Mouse (Mus musculus): ENCODE results near the gene Ginm1. TPM values are rescaled to one million over a fixed set of nuclear protein-coding genes. Genes with fewer than 3 reads are reported as not detected.
A peak's percentile ranks its signal among the peaks of the same experiment; 100 is the strongest.

Gene Ginm1
- total RNA-seq, 1 experiment from 2014 or later: 56.9 TPM

DNA sequence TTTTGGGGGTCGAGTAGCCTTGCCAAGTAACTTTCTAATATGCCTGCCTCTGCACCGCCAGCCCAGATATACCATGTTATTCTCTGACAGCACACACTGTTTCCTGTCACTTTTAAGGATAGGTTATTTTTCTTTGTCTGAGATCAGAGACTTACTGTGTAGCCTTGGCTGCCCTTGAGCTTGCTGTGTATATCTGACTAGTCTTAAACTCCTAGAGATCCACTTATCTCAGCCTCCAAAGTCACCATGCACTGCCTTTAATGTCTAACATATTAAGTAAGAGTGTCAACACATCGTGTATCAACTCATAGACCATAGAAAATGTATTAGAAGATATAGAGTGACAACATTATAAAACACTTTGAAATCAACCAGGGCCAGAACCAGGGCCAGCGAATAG is 27.0 kb upstream of the Ginm1 start:
- ATAC-seq (replicated peaks in 1 of 2; ENCODE audit: insufficient read depth in 1 of 2, low FRiP score in 2 of 2, low TSS enrichment in 1 of 2, low read depth in 1 of 2, poor library complexity in 2 of 2, severe bottlenecking in 2 of 2): no peak

DNA sequence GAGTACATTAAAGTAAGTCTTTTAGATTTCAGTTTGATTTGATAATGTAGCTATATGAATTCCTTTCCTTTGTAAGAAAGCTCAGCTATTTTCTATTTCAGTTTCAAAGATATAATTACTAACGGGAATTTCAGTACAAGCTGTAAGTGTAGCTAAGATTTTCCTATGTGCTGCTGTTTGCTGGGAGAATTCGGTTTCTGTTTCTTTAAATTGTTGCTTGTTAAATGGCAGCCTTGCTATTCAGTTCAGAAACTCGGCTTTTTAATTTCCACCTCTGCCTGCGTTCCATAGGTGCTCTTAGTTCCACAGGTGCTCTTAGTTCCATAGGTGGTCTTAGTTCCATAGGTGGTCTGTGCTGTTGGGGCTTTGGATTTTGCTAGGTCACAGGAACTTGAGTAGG is 26.5 kb upstream of the Ginm1 start:
- ATAC-seq (replicated peaks in 1 of 2; ENCODE audit: insufficient read depth in 1 of 2, low FRiP score in 2 of 2, low TSS enrichment in 1 of 2, low read depth in 1 of 2, poor library complexity in 2 of 2, severe bottlenecking in 2 of 2): no peak

DNA sequence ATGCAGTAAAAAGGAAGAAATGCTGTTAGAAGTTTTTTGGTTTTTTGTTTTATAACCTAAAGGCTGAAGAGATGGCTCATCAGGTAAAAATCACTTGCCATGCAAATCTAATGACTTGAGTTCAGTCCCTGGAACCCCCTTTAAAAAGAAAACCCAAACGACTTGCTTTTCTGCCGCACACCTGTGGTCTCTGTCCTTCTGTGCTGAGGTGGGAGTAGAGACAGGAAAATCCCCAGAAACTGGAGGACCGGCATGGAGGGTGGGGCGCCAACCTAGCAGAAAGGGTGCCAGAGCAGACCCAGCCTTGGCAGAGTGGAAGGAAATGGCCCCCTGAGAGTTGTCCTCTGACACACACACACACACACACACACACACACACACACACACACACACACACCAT is 26.1 kb upstream of the Ginm1 start:
- no peak for ATAC-seq (replicated peaks in 1 of 2; ENCODE audit: insufficient read depth in 1 of 2, low FRiP score in 2 of 2, low TSS enrichment in 1 of 2, low read depth in 1 of 2, poor library complexity in 2 of 2, severe bottlenecking in 2 of 2)

DNA sequence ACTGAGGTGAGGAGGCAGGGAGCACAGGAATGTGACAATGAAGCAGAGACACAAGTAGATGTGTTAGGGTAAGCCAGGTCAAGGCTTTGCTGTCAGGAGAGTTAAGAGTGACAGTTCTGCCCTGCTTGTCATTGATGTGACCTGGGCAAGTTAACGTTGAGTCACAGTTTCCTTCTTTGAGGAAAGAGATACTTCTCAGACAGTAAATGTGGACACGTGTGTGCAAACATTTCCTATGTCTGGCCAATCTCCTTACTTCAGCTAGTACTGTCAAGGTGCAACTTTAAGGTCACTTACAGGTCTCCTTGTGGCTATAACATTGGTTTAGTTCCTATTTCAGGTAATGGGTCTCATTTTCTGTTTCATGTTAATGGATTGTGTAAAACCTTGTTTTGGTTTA is 23.9 kb upstream of the Ginm1 start:
- no peak for ATAC-seq (replicated peaks in 1 of 2; ENCODE audit: insufficient read depth in 1 of 2, low FRiP score in 2 of 2, low TSS enrichment in 1 of 2, low read depth in 1 of 2, poor library complexity in 2 of 2, severe bottlenecking in 2 of 2)

DNA sequence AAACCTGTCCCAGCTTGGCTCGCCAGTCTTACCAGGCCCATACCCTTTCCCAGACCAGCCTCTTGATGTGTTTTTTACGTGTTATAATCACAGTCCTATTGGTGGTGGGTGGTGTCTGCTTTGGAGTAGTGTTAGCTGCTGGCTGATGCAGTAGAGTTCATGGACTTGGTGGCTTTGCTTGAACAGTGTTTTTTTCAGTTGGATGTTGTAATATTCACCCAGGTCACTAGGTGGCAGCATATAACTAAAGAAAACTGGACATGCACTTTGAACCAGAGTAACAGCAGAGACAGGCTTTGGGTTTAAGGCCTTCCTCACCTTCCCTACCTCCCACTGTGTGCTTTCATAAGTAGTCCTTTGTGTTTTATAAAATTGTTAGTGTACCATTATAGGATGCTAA is 17.3 kb upstream of the Ginm1 start:
- ATAC-seq (replicated peaks in 1 of 2; ENCODE audit: insufficient read depth in 1 of 2, low FRiP score in 2 of 2, low TSS enrichment in 1 of 2, low read depth in 1 of 2, poor library complexity in 2 of 2, severe bottlenecking in 2 of 2): peak; percentile 53 to 85

DNA sequence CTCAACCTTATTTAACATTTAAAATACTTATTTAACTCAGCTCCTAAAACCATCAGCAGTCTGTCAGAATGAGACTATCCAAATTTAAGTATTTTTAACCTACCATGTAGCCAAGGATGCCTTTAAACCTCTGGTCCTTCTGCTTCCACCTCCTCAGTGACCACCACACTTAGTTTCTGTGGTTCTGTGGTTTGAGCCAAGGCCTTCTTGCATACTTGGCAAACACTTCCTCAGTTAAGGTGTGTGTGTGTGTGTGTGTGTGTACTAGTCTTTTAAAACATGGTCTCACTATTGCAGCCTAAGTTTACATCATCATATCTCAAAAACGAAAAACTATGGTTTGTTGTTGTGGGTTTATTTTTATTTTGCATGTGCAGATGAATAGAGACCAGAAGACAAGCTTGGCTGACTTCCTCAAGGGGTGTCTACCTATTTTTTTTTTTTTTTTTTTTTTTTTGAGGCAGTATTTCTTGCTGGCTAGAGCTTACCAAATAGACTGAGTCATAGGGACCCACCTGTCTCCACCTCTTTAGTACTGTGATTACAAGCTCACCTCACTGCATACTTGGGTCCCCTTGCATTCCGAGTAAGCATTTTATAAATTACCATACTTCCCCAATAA is 10.0 kb upstream of the Ginm1 start:
- ATAC-seq (replicated peaks in 1 of 2; ENCODE audit: insufficient read depth in 1 of 2, low FRiP score in 2 of 2, low TSS enrichment in 1 of 2, low read depth in 1 of 2, poor library complexity in 2 of 2, severe bottlenecking in 2 of 2): peak; percentile 21 to 22; a peak in 1 of 4 replicates

DNA sequence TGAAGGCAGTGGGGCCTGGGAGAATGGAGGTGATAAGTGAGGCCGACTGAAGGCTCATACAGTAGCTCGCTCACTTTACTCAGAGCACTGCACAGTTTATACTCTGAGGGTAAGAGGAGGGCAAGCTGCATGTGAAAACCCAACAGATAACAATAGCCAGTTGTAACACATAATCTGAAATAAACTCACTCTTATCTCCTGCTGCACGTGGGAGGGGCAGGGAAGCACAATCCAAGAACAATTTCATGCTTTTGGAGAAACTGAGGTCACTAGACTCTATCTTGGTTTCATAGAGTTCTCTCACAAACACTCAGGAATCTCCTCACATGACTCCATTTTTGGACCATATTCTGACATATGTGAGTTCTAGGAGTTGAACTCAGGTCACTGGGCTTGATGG is 8.6 kb upstream of the Ginm1 start:
- no peak for ATAC-seq (replicated peaks in 1 of 2; ENCODE audit: insufficient read depth in 1 of 2, low FRiP score in 2 of 2, low TSS enrichment in 1 of 2, low read depth in 1 of 2, poor library complexity in 2 of 2, severe bottlenecking in 2 of 2)

DNA sequence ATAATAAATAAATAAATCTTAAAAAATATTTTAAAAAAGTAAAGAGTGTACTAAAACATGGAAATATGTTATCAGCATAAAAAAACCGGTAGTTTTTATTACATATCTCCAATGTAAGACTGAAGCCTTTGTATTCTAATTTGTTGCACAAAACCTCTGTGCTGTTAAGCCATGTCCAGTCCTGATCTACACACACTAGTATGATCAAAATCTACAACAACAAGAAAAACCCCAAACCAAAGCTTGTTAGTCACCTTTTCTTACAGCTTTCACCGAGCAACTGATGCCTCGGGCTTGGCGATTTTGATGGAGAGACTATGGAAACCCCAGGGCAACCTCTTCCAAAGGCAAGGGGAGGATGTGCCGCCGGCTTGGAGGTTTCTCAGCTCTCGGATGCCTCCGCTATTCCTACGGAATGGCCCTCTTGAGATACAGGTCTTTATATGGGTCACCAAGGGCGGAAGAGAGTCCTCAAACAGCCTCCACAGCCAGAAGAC is 322 bp downstream of the Ginm1 start:
- ATAC-seq (replicated peaks in 1 of 2; ENCODE audit: insufficient read depth in 1 of 2, low FRiP score in 2 of 2, low TSS enrichment in 1 of 2, low read depth in 1 of 2, poor library complexity in 2 of 2, severe bottlenecking in 2 of 2): peak; percentile 25 to 61; a peak in 2 of 4 replicates

DNA sequence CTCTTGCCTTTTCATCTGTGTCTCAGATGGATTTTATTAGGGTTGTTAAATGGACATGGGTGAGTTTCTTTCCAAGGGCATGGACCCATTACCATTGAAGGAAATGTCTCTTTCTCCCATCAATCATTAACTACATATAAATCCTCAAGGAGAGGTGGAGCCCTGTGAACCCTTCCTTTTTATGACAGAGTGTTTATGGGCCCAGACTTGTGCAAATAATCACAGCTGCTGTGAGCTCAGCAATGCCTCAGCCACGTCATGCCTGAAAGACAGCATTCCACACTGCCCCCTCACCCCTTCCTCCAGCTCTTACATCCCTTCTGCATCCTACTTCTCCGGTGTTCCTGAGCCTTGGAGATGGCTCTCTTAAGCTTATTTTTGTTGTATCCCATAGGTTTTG is 5.3 kb downstream of the Ginm1 start:
- ATAC-seq (replicated peaks in 1 of 2; ENCODE audit: insufficient read depth in 1 of 2, low FRiP score in 2 of 2, low TSS enrichment in 1 of 2, low read depth in 1 of 2, poor library complexity in 2 of 2, severe bottlenecking in 2 of 2): no peak

DNA sequence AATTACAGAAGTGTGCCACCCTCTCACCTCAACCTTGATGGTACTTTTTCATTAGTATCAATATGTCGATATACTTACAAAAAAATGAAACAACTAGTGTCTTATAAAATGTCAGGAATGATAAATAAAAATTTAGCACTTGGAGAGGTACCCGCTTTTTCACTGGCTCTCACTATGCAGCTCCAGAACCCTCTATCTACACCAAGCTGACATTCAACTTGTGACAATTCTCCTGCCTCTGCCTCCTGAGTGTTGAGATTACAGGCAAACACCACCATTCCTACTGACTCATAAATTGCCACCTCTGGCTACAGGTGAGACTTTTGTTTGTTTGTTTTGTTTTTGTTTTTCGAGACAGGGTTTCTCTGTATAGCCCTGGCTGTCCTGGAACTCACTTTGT is 11.4 kb downstream of the Ginm1 start:
- ATAC-seq (replicated peaks in 1 of 2; ENCODE audit: insufficient read depth in 1 of 2, low FRiP score in 2 of 2, low TSS enrichment in 1 of 2, low read depth in 1 of 2, poor library complexity in 2 of 2, severe bottlenecking in 2 of 2): no peak

DNA sequence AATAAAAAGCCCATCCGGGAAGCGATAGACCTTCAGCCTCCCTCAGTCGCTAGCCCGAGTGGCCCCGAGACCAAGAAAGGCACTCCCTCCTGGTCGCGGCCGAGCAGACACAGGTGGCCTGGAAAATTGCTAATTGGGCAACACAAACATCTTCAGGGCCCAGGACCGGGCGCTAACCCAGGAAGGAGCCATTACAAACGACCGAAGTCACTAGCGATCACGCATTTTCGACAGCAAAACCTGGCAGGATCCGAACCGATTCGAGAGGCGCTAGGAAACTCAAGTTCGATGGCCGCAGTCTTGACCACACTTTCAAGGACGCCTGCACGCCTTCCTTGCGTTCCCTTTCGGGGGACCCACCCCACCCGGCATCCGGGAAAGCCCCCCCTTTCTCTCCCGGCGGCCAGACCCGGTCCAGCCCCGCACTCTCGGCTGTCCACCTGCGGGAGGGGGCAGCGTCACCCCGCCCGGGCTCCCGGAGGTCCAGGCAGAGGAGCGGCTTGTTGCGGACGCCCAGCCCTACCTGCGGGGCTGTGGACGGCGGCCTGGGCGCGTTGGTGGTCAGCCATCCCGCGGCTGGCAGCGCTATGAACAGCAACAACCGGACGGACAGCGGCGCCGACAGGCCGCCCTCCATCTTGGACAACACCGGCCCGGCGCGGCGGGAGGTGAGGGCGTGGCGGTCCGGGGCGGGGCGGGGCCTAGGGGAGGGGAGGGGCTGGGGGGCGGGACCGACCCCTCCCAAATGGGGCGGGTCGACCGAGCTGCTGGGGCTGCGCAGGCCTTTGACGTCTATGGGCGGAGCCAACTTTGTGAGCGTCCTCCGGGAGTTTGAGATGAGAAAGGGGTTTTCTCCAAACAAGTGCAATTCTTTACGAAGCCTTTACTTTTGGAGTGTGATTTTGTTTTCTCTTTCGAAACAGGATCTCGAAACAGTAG is 12.1 kb downstream of the Ginm1 start:
- peak; percentile 90 to 97 for ATAC-seq (replicated peaks in 1 of 2; ENCODE audit: insufficient read depth in 1 of 2, low FRiP score in 2 of 2, low TSS enrichment in 1 of 2, low read depth in 1 of 2, poor library complexity in 2 of 2, severe bottlenecking in 2 of 2)

DNA sequence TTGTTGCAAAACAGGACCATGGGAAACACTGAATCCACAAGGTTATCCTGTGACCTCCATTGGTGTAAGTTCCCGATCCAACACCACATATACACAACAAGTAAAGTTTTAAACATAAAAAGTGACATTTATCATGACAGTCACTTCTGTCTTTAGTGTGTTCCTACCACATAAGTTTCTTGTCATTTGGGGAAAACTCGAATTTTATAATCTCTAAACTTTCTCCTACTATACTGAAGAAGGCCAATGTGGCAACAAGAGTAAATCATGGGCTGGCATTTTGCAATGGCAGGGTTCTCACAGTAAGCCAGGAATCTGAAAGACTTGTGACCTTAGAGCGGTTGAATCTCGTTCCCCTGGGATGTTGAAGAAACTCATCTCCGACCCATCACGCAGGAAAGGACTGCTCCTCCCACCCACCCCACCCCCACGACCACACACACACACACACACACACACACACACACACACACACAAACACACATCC is 12.8 kb downstream of the Ginm1 start:
- ATAC-seq (replicated peaks in 1 of 2; ENCODE audit: insufficient read depth in 1 of 2, low FRiP score in 2 of 2, low TSS enrichment in 1 of 2, low read depth in 1 of 2, poor library complexity in 2 of 2, severe bottlenecking in 2 of 2): no peak

DNA sequence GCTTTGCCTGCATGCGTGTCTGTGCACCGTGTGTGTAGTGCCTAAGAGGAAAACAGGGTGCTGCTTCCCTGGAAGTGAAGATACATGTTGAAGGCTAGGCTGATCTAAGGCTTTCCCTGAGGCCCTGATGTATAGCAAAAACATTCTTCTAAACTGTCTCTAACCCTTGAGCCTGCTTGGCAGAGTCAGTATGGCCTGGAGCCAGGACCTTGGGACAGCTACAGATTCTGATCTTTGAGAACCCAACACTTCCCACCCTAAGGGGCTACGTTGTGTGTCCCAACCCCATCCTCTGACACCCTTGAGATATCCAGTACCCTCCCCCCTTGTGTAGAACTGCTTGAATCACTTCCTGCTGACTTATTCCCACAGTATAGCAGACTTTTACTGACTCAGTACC is 14.3 kb downstream of the Ginm1 start:
- ATAC-seq (replicated peaks in 1 of 2; ENCODE audit: insufficient read depth in 1 of 2, low FRiP score in 2 of 2, low TSS enrichment in 1 of 2, low read depth in 1 of 2, poor library complexity in 2 of 2, severe bottlenecking in 2 of 2): no peak

DNA sequence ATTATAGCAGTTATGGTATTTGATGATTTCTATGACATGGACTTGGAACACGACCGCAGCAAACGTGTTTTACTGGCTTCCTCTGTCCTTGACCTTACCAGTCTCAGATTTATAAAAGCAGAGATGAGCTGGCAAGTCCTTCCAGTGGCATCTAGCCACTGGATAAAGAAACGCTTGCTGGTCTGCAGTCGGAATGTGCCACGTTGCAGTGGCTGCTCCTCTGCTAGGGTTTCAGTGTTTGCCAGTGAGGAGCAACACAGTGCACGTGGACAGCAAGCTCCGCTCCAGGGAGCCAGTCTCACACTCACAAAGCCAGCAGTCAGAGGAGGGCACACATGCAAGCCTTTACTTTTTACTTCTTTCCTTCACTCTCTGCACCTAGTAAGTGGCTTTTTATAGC is 17.2 kb downstream of the Ginm1 start:
- ATAC-seq (replicated peaks in 1 of 2; ENCODE audit: insufficient read depth in 1 of 2, low FRiP score in 2 of 2, low TSS enrichment in 1 of 2, low read depth in 1 of 2, poor library complexity in 2 of 2, severe bottlenecking in 2 of 2): no peak

DNA sequence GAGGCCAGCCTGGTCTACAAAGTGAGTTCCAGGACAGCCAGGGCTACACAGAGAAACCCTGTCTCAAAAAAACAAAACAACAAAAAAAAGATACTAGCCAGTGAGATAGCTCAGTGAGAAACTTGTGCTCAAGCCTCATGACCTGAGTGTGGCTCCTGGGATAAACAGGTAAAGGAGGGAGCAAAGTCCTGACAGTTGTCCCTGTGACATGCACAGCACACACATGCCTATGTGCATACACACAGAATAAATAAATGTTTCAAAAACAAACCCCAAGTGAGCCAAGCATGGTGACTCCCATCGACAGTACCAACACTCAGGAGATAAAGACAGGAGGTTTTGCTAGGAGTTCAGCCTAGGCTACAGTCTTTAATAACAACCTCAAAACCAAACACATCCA is 19.9 kb downstream of the Ginm1 start:
- ATAC-seq (replicated peaks in 1 of 2; ENCODE audit: insufficient read depth in 1 of 2, low FRiP score in 2 of 2, low TSS enrichment in 1 of 2, low read depth in 1 of 2, poor library complexity in 2 of 2, severe bottlenecking in 2 of 2): no peak

DNA sequence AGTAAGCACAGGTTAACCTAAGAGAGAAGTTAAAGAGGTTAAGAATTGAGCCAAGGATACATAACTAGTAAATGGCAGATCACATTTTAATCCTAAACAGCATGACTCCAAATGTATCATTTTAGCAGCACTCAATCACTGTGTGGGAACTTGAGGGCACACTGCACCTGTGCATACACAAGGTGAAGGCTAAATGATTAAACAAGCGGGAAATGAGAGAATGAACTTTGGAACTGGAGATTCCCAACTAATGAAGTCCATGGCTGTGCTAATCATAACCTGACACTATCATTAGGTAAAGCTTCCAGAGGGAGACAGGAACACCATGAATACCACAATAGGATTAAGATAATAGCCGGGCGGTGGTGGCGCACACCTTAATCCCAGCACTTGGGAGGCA is 20.3 kb downstream of the Ginm1 start:
- no peak for ATAC-seq (replicated peaks in 1 of 2; ENCODE audit: insufficient read depth in 1 of 2, low FRiP score in 2 of 2, low TSS enrichment in 1 of 2, low read depth in 1 of 2, poor library complexity in 2 of 2, severe bottlenecking in 2 of 2)

DNA sequence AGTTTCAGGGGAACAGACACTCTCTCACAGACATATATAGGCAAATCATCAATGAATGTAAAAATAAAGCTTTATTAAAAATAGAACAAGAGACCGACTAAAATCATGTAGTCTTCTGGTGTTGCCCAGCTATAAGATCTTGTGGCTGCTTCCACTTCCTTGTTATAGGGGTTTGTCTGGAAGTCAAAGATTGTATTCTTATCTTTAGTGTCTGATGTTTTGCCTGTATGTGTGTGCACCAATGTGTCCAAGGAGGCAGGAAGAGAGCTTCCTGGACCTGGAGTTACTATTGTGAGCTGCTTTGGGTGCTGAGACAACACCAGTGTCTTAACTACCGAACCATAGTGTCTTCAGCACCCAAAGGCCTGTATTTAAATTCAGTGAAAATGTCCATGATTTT is 35.1 kb downstream of the Ginm1 start:
- ATAC-seq (replicated peaks in 1 of 2; ENCODE audit: insufficient read depth in 1 of 2, low FRiP score in 2 of 2, low TSS enrichment in 1 of 2, low read depth in 1 of 2, poor library complexity in 2 of 2, severe bottlenecking in 2 of 2): no peak

DNA sequence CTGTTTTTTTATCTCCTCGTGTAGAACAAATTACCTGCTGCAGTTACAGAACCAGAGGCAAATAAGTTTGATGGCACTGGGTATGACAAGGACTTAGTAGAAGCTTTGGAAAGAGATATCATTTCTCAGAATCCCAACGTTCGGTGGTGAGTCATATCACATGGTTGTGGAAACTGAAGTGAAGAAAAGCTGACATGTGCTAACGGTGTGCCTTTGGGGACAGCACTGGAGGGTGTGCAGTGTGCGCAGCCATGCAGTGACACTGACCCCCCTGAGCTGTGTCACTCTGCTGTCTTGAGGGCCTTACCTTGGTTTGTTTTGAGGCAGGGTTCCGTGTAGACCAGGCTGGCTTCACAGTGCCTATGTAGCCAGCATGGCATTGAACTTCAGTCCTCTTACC is 43.9 kb downstream of the Ginm1 start:
- ATAC-seq (replicated peaks in 1 of 2; ENCODE audit: insufficient read depth in 1 of 2, low FRiP score in 2 of 2, low TSS enrichment in 1 of 2, low read depth in 1 of 2, poor library complexity in 2 of 2, severe bottlenecking in 2 of 2): no peak

Data from hematopoietic stem cell, adult 5-6 weeks (primary cell).